In the genomic region with DNA sequence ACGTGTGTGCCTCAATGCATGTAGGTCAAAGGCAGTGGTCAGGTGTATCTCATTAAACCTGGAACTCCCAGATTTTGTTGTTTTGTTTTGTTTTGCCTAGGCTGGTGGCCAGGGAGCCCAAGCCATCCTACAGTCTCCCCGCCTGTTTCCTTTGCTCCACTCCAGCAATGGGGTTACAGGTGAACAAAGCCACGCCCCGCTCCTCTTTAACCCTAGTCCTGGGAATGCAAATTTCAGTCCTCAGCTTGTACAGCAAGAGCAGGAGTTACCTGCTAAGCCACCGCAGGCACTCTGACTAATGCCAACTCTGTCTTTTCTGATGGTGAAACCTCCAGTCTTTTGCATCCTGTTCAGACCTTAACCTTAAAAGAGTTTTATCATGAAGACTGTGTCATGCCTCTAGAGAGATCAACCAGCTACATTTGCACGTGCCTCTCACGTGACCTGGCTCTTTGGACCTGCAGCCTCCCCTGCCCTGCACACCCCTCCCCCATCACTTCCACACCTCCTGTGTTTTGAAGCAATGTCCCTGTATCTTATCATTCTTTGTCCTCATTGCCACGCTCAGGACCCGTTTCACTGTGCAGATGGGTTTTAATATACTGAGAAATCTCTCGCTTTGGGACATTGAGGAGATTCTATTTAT, we compare ENCODE assay signal across 24 mouse cellular contexts.
"Had no signal": no experiment of that assay in that cellular context is flagged by ENCODE, and none has a peak within 500 bp of the region (broad histone marks: within the 10 kb centered on the region; RNA-seq: fewer than 3 reads in every experiment).

No protein-coding gene starts in this region.

- H3K4me2 ChIP-seq: limb, embryonic 13.5 days; liver, embryonic 12.5 days; liver, embryonic 15.5 days; lung, embryonic 15.5 days; midbrain, embryonic 11.5 days; neural tube, embryonic 12.5 days; neural tube, embryonic 15.5 days; stomach, embryonic 15.5 days had no signal

- H3K9ac ChIP-seq: limb, embryonic 13.5 days; liver, embryonic 12.5 days; liver, embryonic 15.5 days; lung, embryonic 15.5 days; neural tube, embryonic 12.5 days; neural tube, embryonic 15.5 days; stomach, embryonic 15.5 days had no signal

- H3K36me3 ChIP-seq: limb, embryonic 10.5 days; limb, embryonic 13.5 days; liver, embryonic 12.5 days; liver, embryonic 15.5 days; lung, embryonic 15.5 days; neural tube, embryonic 12.5 days; neural tube, embryonic 15.5 days; stomach, embryonic 15.5 days had no signal

- H3K4me1 ChIP-seq: limb, embryonic 10.5 days; limb, embryonic 13.5 days; liver, embryonic 12.5 days; liver, embryonic 15.5 days; lung, embryonic 15.5 days; neural tube, embryonic 12.5 days; stomach, embryonic 15.5 days had no signal

- H3K9me3 ChIP-seq: limb, embryonic 10.5 days; limb, embryonic 13.5 days; liver, embryonic 12.5 days; liver, embryonic 15.5 days; lung, embryonic 15.5 days; neural tube, embryonic 12.5 days; neural tube, embryonic 15.5 days; stomach, embryonic 15.5 days had no signal

- H3K27me3 ChIP-seq: liver, embryonic 12.5 days; liver, embryonic 15.5 days; lung, embryonic 15.5 days; neural tube, embryonic 12.5 days; stomach, embryonic 15.5 days had no signal

- DNase-seq: kidney, adult 18-20 months; kidney, adult 9 months; kidney, postnatal 14 days; layer of hippocampus, adult 9-11 months; liver; lung, adult 18-20 months; lung, postnatal 14 days; lung, postnatal 4 days; midbrain, embryonic 14.5 days; right cerebral cortex, adult 18-20 months; right cerebral cortex, postnatal 14 days; spleen, adult 18-20 months; thymus, adult 2 months; thymus, postnatal 14 days had no signal

- H3K27ac ChIP-seq: limb, embryonic 10.5 days; limb, embryonic 13.5 days; liver, embryonic 12.5 days; liver, embryonic 15.5 days; lung, embryonic 15.5 days; neural tube, embryonic 12.5 days; neural tube, embryonic 15.5 days; stomach, embryonic 15.5 days had no signal

- ATAC-seq: intestine, embryonic 16.5 days; liver, embryonic 12.5 days had no signal

- H3K4me3 ChIP-seq: limb, embryonic 10.5 days; limb, embryonic 13.5 days; liver, embryonic 12.5 days; liver, embryonic 15.5 days; lung, embryonic 15.5 days; neural tube, embryonic 12.5 days; neural tube, embryonic 15.5 days; stomach, embryonic 15.5 days had no signal
